Mouse (Mus musculus) inflammation-experienced regulatory T-cells, adult 16 weeks (primary cell): ENCODE data around the gene Ip6k2. TPM values are rescaled to one million over a fixed set of nuclear protein-coding genes. Genes with fewer than 3 reads are reported as not detected.

ENCODE experiments used
- polyA plus RNA-seq: library from polyadenylated mRNA; unstranded; fragments of 100-300 nt; shearing (Covaris generic); gene quantifications from one replicate; pipeline ENCODE4 v1.2.1, GENCODE M21; 2017

The Ip6k2 gene
- polyA plus RNA-seq = 15.2 TPM

DNA sequence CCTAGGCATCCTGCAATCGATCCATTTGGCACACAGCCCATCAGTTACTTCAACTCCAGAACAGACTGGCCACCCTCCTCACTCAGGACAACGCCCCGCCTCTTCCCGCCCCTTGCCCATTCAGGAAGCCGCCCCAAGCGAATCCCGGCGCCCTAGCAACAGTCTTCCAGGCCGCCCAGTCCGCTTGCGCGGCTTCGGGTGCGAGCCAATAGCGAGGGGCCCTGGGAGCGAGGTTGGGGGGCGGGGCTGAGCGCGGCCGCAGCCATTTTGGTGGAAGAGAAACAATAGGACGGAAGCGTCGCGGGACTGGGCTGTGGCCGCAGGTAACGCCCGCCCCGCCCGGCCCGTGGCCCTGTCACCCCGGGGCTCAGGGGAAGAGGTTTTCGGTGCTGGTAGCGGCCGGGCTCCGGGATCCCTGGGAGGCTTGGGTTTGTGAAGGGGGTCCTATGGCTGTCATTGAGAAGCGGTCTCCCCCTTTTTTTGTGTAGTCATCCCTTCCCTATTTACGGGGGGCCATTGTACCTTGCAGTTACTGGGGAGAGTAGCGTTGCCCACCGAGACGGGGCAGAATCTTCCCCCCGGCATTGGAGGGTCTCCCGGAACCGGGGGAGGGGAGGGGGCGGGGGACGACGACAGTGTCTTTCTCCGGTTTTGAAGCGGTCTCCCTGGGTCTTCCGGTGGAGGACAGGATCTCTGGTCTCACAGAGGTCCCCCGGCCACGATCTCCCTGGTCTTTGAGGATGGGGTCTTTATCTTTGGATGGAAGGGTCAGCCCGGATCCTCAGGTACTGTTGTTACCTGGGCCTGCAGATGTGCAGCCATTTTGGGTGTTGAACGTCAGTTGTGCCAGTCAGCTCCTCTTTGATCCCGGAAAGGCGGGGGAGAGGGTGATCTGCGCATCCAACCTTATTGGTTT, at the start of gene Ip6k2:
Gene Ip6k2 (plus strand): TSS at position 249 of the 916 bp plus-strand sequence.

GRCm38 (mm10) chr9:108808163-108808665, 24.6 kb downstream of the Ip6k2 start, which contains the start of gene Nckipsd:
Gene Nckipsd, plus strand, starts transcription at chr9:108808368.

DNA sequence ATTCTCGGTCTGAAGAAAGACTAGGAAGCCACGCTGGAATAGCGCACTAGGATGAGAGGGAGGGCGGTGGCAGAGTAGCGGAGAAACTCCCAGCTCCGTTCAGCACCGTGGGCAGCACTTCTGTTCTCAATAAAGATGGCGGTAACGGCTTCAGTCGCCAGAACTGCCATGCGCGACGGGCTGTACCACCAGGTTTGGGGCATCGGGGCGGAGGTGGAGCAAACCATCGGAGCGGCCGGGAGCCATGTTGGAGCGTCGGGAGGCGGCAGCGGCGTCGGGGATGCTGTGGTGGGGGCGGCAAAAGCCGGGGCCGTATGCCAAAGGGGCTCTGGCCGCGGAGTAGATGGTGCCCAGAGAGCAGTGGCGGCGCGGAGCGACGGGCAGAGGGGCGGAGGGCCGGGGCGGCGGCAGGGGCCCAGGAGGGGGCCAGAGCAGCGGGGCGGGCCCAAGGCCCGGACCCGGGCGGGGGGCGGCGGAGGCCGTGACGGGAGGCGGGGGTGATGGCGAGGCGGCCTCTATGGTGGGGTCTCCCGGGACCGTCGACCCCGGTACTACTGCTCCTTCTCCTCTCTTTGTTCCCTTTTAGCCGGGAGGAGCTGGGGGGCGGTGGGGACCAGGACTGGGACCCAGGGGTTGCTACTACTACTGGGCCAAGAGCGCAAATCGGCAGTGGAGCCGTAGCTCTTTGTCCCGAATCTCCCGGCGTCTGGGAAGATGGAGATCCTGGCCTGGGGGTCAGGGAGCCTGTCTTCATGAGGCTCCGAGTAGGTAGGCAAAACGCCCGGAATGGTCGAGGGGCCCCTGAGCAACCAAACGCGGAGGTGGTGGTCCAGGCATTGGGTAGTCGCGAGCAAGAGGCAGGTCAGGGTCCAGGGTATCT, 42.5 kb downstream of the Ip6k2 start, which contains the start of gene Celsr3:
Gene Celsr3 (plus strand): TSS at position 501 of the 880 bp plus-strand sequence.

DNA sequence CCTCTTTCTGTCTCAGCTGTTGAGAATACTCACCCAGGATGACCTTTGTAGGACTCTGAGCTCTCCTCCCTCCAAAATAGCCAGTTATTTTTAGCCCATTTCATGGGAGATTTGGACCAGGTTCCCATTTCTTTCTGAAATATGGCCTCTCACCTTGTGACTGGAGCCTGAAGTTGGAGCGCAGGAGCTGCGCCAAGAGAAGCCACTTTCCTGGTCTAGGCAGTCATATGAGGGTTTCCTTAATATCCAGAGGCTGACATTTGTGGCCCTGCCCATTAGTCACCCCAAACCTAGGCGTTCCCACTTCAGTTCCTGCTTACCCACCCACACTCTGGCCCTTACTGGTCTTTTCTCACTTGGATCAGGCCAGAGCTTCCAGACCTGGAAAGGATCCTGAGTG, 69.4 kb downstream of the Ip6k2 start, which contains the start of gene Slc26a6:
Gene Slc26a6 (plus strand): TSS at position 308 of the 400 bp plus-strand sequence.

Other genes with a start within 250 kb of the Ip6k2 start
- 107 TPM for gene Impdh2, start 223.5 kb upstream of the Ip6k2 start, polyA plus RNA-seq
- gene Ndufaf3, start 216.4 kb upstream of the Ip6k2 start, polyA plus RNA-seq = 73.7 TPM
- 150 TPM for gene Dalrd3, start 213.9 kb upstream of the Ip6k2 start, polyA plus RNA-seq
- gene Wdr6, start 205.1 kb upstream of the Ip6k2 start, polyA plus RNA-seq = 105 TPM
- gene P4htm, start 186.1 kb upstream of the Ip6k2 start, polyA plus RNA-seq = 21.6 TPM
- 96.5 TPM for gene Arih2, start 134.4 kb upstream of the Ip6k2 start, polyA plus RNA-seq
- gene Slc25a20, start 121.7 kb upstream of the Ip6k2 start, polyA plus RNA-seq = 55.1 TPM
- 3.0 TPM for gene Prkar2a, start 94.5 kb upstream of the Ip6k2 start, polyA plus RNA-seq
- 7.7 TPM for gene Nckipsd, start 24.6 kb downstream of the Ip6k2 start, polyA plus RNA-seq
- not detected for gene Celsr3, start 42.5 kb downstream of the Ip6k2 start, polyA plus RNA-seq
- 17.7 TPM for gene Slc26a6, start 69.5 kb downstream of the Ip6k2 start, polyA plus RNA-seq
- gene Tmem89, start 130.8 kb downstream of the Ip6k2 start, polyA plus RNA-seq = not detected
- 386 TPM for gene Uqcrc1, start 152.8 kb downstream of the Ip6k2 start, polyA plus RNA-seq
- gene Col7a1, start 169.8 kb downstream of the Ip6k2 start, polyA plus RNA-seq = 0.34 TPM
- not detected for gene Ucn2, start 202.2 kb downstream of the Ip6k2 start, polyA plus RNA-seq
- 10.9 TPM for gene Pfkfb4, start 208.0 kb downstream of the Ip6k2 start, polyA plus RNA-seq